Mouse (Mus musculus) cerebral cortex, adult 2 months (tissue): ENCODE measurements around the gene Esrrg.

Experiments
- WGBS: fragments of 180-500 bp; shearing (Covaris S2); methylation state at CpG from one replicate; pipeline ENCODE4 v1.1.7; 2018; 5-methylcytosine and 5-hydroxymethylcytosine counted together

Esrrg gene

DNA sequence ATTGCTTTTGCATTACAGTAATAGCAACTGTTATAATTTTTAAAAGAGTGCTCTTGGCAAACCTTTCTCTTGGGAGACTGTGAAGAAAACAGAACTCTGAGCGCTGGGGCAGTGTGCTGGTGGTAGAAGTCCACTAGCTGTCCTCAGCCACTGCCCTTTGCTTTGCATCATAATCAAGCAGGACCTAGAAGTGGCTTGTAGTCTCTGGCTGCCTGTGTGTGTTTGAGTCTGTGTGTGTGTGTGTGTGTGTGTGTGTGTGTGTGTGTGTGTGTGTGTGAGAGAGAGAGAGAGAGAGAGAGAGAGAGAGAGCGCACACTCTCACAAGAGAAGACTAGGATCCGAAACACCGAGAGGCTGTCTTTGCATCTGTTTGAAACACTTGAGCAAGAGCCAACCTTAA lies 390.5 kb downstream of the Esrrg start:
- WGBS = 54% methylated on average over 4 of the region's 4 CpGs

DNA sequence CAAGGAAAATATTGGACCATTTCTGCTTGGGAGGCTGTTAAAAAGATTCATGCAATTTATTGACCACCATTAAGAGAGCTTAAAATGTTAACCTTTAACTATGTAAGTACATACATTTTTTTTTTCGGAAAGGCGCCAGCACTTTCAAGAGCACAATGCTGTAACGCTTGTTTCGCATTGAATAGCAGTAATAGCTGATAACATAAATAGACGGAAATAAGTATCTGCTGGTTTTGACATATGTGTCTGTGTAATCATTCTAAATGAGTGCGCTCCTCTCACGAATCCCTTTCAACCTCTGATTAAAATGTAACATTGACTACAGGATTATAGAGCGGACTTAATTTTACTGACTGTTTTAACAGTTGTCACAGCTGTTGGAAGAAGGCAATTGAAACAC lies 391.6 kb downstream of the Esrrg start:
- 69% methylated on average over 8 of the region's 8 CpGs for WGBS

DNA sequence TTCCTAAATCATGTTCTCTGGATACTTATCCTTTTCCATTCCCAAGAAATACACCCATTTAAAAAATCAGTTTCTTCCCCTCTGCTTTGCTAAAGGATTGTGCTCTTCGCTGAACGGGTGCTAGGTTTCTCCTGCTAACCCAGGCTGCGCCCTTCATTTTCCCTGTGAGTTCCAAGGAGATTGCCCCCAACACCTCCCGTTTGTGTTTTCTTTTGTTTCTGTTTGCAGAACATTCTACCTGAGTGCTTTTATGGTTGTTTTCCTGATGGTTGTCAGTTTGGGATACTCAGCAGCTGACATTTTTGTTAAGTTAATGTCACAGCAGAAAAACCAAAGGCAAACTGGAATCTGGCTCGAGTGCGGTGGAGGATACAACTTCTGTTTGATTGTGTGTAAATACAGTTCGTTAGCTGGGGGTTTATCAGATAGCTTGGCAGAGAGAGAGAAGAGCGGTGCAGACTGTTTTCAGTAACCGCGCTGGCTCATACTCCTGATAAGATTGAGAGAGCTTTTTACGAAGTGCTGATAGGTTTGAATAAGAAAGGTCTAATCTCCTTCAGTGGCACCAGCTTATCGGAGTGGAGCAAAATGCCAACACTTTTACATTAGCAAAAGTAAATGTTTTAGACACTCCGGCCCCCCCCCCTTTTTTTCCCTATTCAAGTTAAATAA lies 398.4 kb downstream of the Esrrg start:
- 64% methylated on average over 13 of the region's 13 CpGs for WGBS

DNA sequence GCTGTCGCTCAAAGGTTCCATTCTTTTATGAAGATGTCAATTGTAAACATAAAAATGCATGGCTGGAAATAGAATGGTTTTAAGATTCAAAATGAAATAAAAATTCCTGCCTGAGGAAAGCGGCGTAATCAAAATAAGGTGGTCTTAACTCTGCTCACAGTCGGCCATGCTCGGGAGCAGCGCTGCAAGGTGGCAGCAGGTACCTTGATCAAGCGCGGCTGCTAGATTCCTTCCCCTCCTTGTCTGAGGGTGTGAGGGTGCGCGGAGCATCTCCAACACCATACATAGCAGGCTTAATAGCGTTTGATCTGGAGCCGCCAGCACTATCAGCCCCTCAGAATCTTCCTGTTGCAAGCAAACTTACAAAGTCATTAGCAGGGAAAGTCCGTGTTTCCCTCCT lies 399.9 kb downstream of the Esrrg start:
- WGBS = 90% methylated on average over 13 of the region's 13 CpGs

DNA sequence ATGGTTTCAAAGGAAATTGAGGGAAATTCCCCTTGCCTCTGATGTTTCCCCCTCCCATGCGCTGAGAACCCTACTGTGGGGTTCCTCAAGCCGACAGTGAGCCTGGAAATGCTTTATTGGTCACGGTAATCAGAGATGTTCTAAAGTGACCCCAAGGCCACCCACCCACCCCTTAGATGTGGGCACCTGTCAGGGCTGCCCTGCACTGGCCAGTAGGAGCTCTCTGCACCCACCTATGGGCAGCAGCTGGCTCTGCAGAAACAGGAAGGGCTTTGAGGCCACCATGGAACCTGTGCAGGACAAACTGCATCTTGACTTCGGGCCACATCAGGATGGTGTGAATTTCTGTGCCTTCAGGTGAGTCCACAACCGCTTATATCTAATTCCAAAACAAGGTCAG lies 401.3 kb downstream of the Esrrg start:
- 85% methylated on average over 5 of the region's 5 CpGs for WGBS

DNA sequence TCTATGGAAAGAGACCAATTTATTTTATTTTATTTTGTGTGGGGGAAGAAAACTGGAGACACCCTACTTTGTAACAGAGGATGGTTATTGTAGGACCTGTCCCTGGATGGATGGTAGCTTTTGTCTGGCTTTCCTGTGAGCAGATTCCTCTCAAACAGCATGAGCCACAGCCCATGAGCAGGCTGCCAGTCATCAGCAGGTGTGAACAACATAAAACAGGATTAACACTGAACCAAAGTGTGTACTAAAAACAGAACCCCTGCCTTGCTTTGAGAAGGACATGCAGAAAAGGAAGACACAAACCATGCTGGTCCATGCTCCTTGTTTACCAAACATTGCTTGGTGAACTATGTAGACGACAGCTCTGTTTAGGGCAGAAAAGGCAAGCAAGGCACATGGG lies 402.3 kb downstream of the Esrrg start:
- 93% methylated on average over 1 of the region's 1 CpGs for WGBS

DNA sequence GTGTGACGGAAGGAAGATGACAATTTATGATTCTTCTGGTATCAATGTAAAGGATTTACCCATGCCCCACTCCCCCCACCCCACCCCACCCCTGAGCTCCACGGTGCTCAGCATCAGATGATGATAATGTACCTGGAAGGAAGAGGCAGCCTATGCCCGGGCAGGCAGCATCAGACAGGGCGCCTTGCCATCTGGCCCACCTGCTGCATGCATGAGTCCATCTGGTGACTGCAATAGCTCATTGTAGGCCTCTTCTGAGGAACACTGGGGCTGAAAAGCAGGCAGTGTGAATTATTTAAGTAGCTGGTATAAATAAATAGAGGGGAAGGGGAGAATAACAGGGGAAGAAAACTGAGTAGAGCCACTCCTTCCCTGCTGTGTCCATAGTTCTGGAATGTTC lies 405.8 kb downstream of the Esrrg start:
- WGBS = 61% methylated on average over 4 of the region's 4 CpGs

DNA sequence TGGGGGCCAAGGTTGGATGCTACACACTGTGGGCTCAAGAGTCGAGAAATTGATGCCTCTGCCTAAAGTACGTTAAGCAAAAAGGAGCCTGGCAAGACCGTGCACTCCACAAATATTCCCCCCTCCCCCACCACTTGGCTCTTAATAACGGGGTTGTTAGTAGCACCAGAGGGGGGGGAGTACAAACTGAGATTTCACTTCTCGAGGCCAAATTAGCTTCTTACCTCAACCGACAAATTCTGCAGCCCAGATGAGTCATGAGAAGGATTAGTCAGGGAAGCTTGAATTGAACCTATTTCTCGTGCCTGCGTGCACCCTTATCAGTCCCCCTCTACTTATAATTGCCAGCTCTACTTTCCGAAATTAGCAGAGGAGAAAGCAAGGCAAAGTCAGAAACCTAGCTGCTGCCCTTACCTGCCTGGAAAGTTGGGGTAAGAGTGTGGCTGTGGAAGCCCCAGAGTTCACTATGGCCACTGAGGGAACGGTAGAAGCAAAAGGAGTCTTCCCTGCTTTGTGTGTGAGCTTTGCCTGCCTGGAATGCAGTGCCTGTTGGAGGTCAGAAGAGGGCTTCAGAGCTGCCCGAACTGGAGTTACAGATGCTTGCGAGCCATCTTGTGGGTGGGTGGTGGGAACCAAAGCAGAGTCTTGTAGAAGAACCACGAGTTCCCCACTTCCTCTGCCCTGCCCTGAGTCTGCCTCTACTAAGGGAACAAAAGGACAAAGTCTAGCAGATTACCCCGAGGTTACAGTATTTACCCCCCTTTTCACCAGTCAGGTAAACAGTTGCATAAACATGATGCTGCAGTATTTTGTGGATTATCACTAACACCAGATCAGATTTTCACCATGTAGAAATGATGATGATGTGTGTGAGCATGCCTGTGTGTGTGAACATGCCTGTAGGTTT lies 409.6 kb downstream of the Esrrg start:
- WGBS = 38% methylated on average over 14 of the region's 14 CpGs

DNA sequence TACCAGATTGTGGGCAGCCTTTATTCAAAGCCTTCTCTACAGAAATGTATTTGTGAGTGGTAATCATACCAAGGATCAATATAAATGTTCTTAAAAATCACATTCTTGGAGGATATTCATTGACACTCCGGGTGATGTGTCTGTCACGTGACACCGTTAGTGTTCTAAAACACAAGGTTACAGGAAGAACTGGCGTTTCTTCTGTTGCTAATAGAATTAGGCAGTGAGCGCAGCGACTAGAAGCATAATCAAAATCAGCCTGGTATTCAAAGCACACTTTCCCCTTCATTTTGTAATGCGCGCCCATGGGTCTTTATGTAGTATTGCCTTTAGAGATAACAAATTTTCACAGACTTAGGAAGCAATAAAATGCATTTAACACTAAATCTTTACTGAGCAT lies 420.6 kb downstream of the Esrrg start:
- WGBS = 72% methylated on average over 8 of the region's 8 CpGs

DNA sequence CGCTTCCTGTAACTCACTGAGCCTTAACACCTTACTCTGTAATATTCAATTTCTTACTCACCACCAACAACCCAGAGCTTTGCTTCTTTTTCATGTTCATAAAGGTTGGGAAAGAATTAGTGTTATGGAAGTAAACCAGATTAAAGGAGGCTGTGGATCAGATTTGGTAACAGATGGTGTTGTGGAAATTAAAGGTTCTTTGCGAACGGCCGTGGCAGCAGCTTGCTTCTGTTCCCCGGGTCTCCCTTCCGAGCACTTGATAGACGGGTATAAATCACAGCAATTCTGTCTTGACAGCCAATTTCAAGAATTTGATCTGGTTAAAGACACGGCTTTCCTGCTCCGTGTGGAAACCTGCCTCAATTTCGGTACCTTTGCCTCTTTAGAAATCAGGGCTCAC lies 421.5 kb downstream of the Esrrg start:
- WGBS = 72% methylated on average over 10 of the region's 10 CpGs

DNA sequence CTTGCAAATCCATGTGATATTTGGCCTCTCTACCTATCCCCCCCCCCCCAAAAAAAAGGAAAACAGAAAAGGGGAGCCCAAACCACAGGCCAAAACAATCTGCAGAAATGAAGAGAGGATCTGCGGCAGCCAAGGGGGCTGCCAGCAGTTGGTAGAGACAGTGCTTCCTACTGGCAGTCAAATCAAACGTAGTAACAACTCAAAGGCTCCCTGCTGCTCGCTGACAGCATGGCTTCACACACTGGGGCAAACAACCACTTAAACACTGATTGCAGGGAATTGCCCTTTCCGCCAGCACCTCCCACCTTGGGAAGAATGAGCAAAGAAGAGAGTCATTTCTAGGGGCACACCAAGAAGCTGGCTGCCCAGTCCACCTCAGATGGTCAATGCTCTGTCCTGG lies 422.7 kb downstream of the Esrrg start:
- 57% methylated on average over 4 of the region's 4 CpGs for WGBS

DNA sequence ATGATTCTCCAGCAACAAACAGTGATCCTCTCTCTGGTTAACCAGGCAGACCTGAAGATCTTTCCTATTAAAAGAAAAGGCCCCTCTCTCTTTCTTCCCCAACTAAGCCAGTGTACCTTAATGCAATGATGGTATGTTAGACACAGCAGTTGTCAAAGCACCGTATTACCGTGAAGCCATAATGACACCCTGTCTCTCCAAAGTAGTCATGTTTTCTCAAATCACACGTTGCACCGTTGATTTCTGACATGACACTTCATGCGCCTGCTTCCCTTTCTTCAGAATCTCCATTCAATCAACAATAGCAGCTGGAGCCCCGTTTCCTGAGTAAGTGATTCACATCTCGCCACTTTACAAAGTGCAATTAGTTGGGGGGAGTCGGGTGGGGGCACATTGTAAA lies 427.4 kb downstream of the Esrrg start:
- WGBS = 58% methylated on average over 8 of the region's 8 CpGs

DNA sequence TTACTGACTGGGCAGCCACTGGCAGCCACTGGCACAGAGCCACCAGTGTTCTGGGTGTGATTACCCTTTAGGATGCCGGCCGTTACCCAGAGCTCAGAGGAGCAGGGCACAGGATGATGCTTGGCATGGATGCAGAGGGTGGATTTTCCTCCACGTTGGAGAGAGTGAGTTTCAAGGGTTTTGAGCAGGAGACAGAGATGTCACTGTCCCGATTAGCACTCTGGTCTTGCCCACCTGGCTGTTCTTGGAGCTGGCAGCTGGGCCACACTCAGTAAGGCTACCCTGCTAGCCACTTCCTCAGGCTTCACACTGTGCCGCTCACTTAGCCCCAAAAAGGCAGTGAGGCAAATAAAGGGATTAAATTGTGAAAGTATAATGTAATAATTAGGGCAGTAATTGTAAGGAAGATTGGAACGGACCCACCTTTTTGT lies 438.1 kb downstream of the Esrrg start:
- 58% methylated on average over 6 of the region's 6 CpGs for WGBS

DNA sequence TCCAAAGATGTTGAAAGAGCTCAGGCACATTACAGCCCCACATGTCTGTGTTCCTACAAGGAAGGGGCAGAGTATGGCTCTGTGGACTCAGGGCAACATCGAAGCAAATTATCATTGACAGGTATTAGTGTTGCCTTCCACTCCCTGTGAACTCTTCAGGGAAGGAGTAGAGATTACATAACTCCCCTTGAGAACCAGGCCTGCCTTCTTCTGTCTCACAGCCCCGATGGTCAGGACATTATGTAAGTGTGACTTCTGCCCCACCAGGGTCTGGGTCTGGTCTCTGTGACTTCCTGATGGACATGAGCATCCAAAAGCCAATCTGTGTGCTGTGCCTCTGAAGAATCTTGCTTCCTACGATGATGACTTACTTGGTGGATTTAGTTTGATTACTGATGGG lies 438.6 kb downstream of the Esrrg start:
- WGBS = 73% methylated on average over 3 of the region's 3 CpGs

DNA sequence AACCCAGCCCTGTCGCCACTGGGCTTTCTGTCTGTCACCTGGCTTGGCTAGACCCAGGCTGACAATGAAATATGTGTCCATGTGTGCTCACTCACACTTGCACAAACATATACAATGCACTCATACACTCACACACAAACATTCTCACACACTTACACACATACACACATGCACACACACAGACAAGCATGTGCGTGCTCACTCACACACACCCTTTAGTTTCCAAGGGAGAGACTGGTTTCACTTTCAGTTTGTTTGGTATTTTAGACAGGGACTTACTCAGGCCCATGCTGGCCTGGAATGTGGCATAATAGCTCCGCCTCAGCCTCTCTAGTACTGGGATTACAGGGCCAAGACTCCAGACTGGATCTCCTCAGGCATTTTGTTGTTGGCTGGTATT lies 447.3 kb downstream of the Esrrg start:
- 78% methylated on average over 3 of the region's 3 CpGs for WGBS

DNA sequence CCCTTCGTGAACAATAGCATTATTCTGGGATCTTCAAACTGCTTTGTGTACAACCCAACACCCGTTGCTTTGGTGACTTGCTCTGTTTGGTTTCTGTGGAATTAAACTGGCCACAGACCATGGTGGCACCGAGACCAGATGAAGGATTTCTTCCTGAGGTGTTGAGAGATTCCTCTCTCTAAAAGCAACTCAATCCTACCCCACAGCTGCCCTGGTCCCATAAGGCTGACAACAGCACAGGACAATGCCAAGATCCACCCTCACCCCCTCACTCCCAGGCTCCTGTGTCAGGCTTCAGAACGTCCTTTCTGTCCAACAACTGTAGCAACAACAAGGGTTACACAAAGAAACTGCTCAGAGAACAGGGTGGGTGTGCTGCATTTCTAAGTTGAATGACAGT lies 449.3 kb downstream of the Esrrg start:
- WGBS = 75% methylated on average over 4 of the region's 4 CpGs

DNA sequence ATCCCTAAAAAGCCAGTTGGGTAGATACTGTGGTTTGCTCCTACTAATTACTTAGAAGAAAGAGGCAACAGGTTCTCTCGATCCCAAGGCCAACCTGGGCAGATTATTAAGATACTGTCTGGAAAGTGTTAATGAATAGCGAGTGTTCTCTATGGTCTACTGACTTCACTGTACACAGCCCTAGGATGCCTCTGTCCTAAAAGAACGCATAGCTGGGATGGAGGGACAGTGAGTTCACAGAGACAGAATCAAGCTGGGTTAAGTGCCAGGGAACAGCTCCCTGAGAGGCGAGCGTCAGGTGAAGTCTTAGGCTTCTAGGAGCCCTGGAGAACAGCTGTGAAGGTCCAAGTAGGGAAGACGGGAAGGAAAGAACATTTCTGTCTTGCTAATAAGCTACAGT lies 450.4 kb downstream of the Esrrg start:
- WGBS = 91% methylated on average over 6 of the region's 6 CpGs

DNA sequence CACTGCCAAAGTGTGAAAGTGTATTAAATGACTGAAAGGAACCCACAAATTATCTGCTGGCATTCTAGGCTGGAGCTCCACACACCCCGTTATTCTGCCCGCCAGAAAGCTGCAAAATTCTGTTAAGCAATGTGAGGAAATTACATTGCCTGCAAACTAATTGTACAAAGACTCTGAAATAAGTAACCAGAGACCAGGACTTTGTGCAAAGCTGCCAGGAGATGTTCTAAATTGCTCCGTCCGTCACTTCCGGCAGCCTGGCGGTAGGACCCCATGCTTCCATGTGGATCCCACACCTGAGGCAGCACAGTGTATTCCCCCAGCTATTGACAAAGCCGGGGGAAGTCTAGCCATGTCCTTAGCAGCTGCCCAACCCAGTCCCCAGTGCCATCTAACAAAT lies 451.9 kb downstream of the Esrrg start:
- 83% methylated on average over 7 of the region's 7 CpGs for WGBS

DNA sequence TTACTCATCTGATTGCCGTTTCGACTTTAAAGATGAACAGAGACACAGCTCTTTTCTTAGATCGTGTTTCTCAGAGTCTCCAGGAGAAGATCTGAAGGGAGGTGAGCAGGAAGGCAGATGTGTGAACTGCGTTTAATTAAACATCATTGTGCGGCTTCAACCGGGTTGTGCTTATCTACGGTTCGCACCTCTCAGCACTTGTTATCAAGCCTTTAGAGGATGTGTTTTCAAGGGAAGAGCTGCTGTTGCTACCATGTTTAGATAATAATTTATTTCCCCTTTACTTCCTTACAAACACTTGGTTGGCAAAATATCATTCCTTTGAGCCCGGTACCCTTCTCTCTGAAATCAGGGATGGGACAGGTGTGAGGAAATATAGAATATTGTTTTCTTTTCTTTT lies 460.2 kb downstream of the Esrrg start:
- WGBS = 83% methylated on average over 9 of the region's 9 CpGs

DNA sequence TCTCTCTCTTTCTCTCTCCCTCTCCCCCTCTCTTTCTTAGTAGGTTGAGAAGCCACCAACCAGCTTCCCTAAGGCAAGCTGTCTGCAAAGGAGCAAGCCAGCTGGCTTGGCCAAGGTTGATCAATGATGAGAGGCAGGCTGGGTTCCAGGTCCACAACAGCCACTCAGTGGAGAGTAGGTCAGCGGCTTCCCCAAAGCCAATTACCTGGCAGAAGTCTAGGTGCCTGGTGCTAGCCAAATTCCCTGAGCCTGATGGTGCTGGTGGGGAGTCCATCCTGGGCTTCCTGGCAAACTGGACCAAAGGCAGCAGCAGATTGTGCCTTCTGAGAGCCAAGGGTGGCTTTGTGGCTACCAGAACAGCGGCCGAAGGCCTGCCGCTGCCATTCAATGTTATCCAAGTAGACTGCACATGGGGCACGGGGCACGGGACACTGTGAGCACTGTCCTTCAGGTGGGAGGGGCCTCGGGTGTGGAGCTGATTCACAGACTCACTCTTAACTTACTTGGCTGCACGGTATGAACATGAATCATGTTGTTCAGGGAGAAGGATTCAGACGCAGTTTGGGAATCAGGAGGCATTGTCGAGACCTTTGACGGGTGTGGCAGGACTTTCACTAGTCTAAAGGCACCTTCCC lies 469.1 kb downstream of the Esrrg start:
- 73% methylated on average over 11 of the region's 11 CpGs for WGBS

DNA sequence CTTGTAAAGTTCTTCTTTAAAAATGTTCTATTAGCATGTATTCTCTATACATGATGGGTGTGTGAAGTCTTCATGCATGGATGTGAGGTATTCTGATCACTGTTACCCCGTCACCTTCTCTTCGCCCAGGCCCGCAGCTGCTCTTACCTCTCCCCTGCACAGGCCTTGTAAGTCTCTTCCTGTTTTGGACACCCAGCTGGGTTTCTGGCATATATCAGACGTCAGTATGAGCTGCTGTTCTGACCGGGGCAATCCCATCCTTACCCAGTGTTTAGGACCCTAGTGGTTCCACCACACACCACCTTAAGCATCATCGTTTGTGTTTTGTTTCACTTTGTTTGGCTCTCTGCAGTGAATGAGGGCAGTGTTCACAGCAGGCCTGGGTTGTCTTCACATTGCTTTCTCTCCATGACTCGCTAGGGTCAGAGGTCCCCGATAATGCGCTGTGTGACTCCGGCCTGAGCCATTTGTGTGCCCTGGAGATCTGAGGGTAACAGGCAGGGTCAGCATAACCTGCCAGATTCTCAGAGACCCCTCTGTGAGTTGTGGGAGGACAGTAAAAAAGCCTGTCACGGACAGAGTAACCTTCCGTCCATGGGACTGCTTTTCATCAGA lies 471.8 kb downstream of the Esrrg start:
- 81% methylated on average over 12 of the region's 12 CpGs for WGBS
